Mouse (Mus musculus): Measurements from ENCODE around the gene Pcbp4.

Pcbp4 gene

GRCm38 (mm10) chr9:106465571-106466200 is 12.6 kb downstream of the Pcbp4 start, which contains the start of gene Gpr62:
Gene Gpr62, minus strand, starts transcription at chr9:106465938.
- DNase-seq = peak; percentile 45

GRCm38 (mm10) chr9:106466721-106467120 is 13.6 kb downstream of the Pcbp4 start:
- DNase-seq = no peak

GRCm38 (mm10) chr9:106467746-106468145 is 14.7 kb downstream of the Pcbp4 start:
- no peak for DNase-seq

GRCm38 (mm10) chr9:106469317-106469716 is 16.2 kb downstream of the Pcbp4 start:
- DNase-seq = no peak

GRCm38 (mm10) chr9:106469776-106470175 is 16.7 kb downstream of the Pcbp4 start:
- peak; percentile 3 for DNase-seq

- peak; percentile 4 for DNase-seq
Measured at GRCm38 (mm10) chr9:106470991-106471750, 18.1 kb downstream of the Pcbp4 start.

GRCm38 (mm10) chr9:106471892-106472291 is 18.8 kb downstream of the Pcbp4 start:
- DNase-seq = peak; percentile 41

- peak; percentile 1 for DNase-seq
Measured at GRCm38 (mm10) chr9:106472321-106472720, 19.2 kb downstream of the Pcbp4 start.

GRCm38 (mm10) chr9:106473081-106473752 is 20.1 kb downstream of the Pcbp4 start:
- peak; percentile 7 for DNase-seq

GRCm38 (mm10) chr9:106473753-106474105 is 20.6 kb downstream of the Pcbp4 start:
- DNase-seq = no peak

- peak; percentile 50 for DNase-seq
Measured at GRCm38 (mm10) chr9:106474456-106474855, 21.4 kb downstream of the Pcbp4 start.

GRCm38 (mm10) chr9:106475046-106475445 is 22.0 kb downstream of the Pcbp4 start:
- no peak for DNase-seq

GRCm38 (mm10) chr9:106475663-106476001 is 22.5 kb downstream of the Pcbp4 start, which contains the start of gene Rrp9:
Gene Rrp9, plus strand, starts transcription at chr9:106475963.
- DNase-seq = peak; percentile 7

GRCm38 (mm10) chr9:106476002-106476923 is 23.2 kb downstream of the Pcbp4 start:
- DNase-seq = peak; percentile 23

- peak; percentile 98 for DNase-seq
Measured at GRCm38 (mm10) chr9:106476924-106477484, 23.9 kb downstream of the Pcbp4 start, which contains the start of gene Parp3. Gene Parp3, minus strand, starts transcription at chr9:106476949.

- peak; percentile 2 for DNase-seq
Measured at GRCm38 (mm10) chr9:106477649-106478048, 24.6 kb downstream of the Pcbp4 start.

GRCm38 (mm10) chr9:106478101-106478500 is 25.0 kb downstream of the Pcbp4 start:
- DNase-seq = no peak

- DNase-seq = no peak
Measured at GRCm38 (mm10) chr9:106480541-106480940, 27.4 kb downstream of the Pcbp4 start.

- DNase-seq = no peak
Measured at GRCm38 (mm10) chr9:106481075-106481474, 28.0 kb downstream of the Pcbp4 start.

- no peak for DNase-seq
Measured at GRCm38 (mm10) chr9:106481676-106482075, 28.6 kb downstream of the Pcbp4 start.

GRCm38 (mm10) chr9:106482578-106483115 is 29.6 kb downstream of the Pcbp4 start:
- DNase-seq = no peak

GRCm38 (mm10) chr9:106483136-106483535 is 30.0 kb downstream of the Pcbp4 start:
- DNase-seq = no peak

All from right cerebral cortex, postnatal 14 days (tissue).